Mouse (Mus musculus) neural tube, embryonic 14.5 days (tissue): ENCODE data around the gene Prdx2. TPM values are rescaled to one million over a fixed set of nuclear protein-coding genes. Genes with fewer than 3 reads are reported as not detected.

ENCODE experiments used
- ATAC-seq: fragments of 200-750 bp; cut with Nextera tagmentation; 2 replicates; pipeline ENCODE4 v1.8.0; 2017; ENCODE audit warnings: low read depth, mild to moderate bottlenecking, moderate TSS enrichment, moderate library complexity
- H3K27ac ChIP-seq: fragments of 300-500 bp; sonication (generic); 2 replicates; pipeline ENCODE4 v1.5.1; 2014; ENCODE audit warnings: low read depth, mild to moderate bottlenecking, control low read depth, low read length, moderate library complexity, mixed read lengths
- H3K27me3 ChIP-seq: fragments of 300-500 bp; sonication (generic); 2 replicates; pipeline ENCODE4 v1.6.1; 2014; ENCODE audit warnings: low read length; ENCODE audit not compliant: control insufficient read depth, insufficient read depth
- H3K36me3 ChIP-seq: fragments of 300-500 bp; sonication (generic); 2 replicates; pipeline ENCODE4 v1.6.1; 2014; ENCODE audit warnings: low read length, mixed read lengths; ENCODE audit not compliant: control insufficient read depth, insufficient read depth
- H3K4me1 ChIP-seq: fragments of 300-500 bp; sonication (generic); 2 replicates; pipeline ENCODE4 v1.6.1; 2014; ENCODE audit warnings: low read length; ENCODE audit not compliant: control insufficient read depth, insufficient read depth
- H3K4me2 ChIP-seq: fragments of 300-500 bp; sonication (generic); 2 replicates; pipeline ENCODE4 v1.6.1; 2014; ENCODE audit warnings: mild to moderate bottlenecking, low read depth, low read length, control low read depth
- H3K4me3 ChIP-seq: fragments of 300-500 bp; sonication (generic); 2 replicates; pipeline ENCODE4 v1.5.1; 2014; ENCODE audit warnings: low read depth, low read length, control low read depth, mixed read lengths
- H3K9ac ChIP-seq: fragments of 300-500 bp; sonication (generic); replicated peaks from 2 replicates; pipeline ENCODE4 v1.6.1; 2014; ENCODE audit warnings: low read depth, mild to moderate bottlenecking, control low read depth, low read length, mixed read lengths
- H3K9me3 ChIP-seq: fragments of 300-500 bp; sonication (generic); 2 replicates; pipeline ENCODE4 v1.6.1; 2016; ENCODE audit warnings: low read length; ENCODE audit not compliant: control insufficient read depth
- WGBS: fragments of 180-500 bp; shearing (Covaris S2); extraction: QIAGEN DNeasy Blood & Tissue Kit; methylation state at CpG from one replicate; pipeline ENCODE4 v1.1.7; 2014; 5-methylcytosine and 5-hydroxymethylcytosine counted together
- polyA plus RNA-seq: library from polyadenylated mRNA; unstranded; fragments of >200 nt; fragmentation: Nextera tagmentation; extraction: Ambion mirVana; gene quantifications from 2 replicates; pipeline ENCODE4 v1.2.1, GENCODE M21; 2014

Gene Prdx2
- polyA plus RNA-seq, 1 experiment from 2014 or later: 1,252 TPM

GRCm38 (mm10) chr8:84974543-84975142 is 5.3 kb downstream of the Prdx2 start:
- no peak for ATAC-seq
- H3K36me3 ChIP-seq: peaks cover 24% of the 10 kb centered on the region
- no peak overlapping the region for H3K4me3 ChIP-seq
- H3K27me3 ChIP-seq: 0 out of 2 replicates have a peak, but pooled peaks cover 4% of the 10 kb centered on the region
- H3K4me1 ChIP-seq: peaks cover 41% of the 10 kb centered on the region
- no peak overlapping the region for H3K4me2 ChIP-seq
- H3K27ac ChIP-seq: no peak overlapping the region
- H3K9ac ChIP-seq: no peak overlapping the region
- WGBS: 86% methylated on average over 8 of the region's 8 CpGs
- H3K9me3 ChIP-seq: no peaks in the 10 kb centered on the region

GRCm38 (mm10) chr8:84975434-84975833 is 6.0 kb downstream of the Prdx2 start:
- no peak for ATAC-seq
- Histone ChIP-seq H3K9me3 (no peaks in the 10 kb centered on the region), H3K27me3 (0 out of 2 replicates have a peak, but pooled peaks cover 4% of the 10 kb centered on the region), H3K4me2 (peak overlapping the region; percentile 100; the same call in 1 of the 2 replicates), H3K9ac (no peak overlapping the region), H3K27ac (peak overlapping the region; percentile 72; the same call in 1 of the 2 replicates), H3K4me3 (no peak overlapping the region), H3K4me1 (peaks cover 42% of the 10 kb centered on the region), H3K36me3 (peaks cover 24% of the 10 kb centered on the region)
- WGBS: 33% methylated on average over 7 of the region's 7 CpGs

GRCm38 (mm10) chr8:84976031-84976762 is 6.8 kb downstream of the Prdx2 start:
- H3K4me3 ChIP-seq: peak overlapping the region; percentile 50
- under 1% methylated on average over 58 of the region's 61 CpGs for WGBS
- peaks cover 42% of the 10 kb centered on the region for H3K4me1 ChIP-seq
- peak; percentile 79 for ATAC-seq
- peak overlapping the region; percentile 72 for H3K27ac ChIP-seq
- peaks cover 24% of the 10 kb centered on the region for H3K36me3 ChIP-seq
- 0 out of 2 replicates have a peak, but pooled peaks cover 4% of the 10 kb centered on the region for H3K27me3 ChIP-seq
- no peaks in the 10 kb centered on the region for H3K9me3 ChIP-seq
- peak overlapping the region; percentile 100 for H3K4me2 ChIP-seq
- peak overlapping the region; percentile 51 for H3K9ac ChIP-seq

DNA sequence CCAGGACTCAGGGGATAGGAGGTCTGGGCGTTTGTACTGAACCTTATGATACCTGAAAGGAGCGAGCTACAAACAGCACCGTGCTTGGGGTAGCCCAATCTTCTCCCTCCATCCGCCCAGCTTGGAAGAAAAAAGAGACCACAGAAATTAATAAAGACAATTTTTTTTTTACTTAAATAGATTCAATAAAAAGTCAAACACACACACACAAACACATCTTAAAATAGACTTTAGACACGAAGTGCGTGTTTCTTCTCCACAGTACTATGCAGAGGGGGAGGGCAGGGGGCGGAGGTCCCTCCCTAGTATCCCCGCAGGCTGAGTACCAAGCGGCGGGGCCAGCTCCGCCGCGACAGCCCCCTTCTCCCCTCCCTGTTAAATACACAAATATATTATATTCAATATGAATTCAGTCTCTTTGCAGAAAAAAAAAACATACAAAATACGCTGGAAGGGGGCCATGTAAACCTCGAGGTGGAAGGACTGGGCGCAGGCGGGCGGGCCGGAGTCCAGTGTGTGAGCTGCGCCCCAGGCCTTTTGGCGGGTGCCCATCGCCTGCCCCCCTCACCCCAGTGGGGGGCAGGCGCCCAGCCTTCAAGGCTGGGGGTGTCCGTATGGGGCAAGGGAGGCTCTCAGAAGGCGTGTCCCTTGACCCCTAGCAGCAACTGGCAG is 7.5 kb downstream of the Prdx2 start:
- H3K4me1 ChIP-seq: peaks cover 42% of the 10 kb centered on the region
- peaks cover 17% of the 10 kb centered on the region for H3K36me3 ChIP-seq
- no peak overlapping the region for H3K27ac ChIP-seq
- H3K9me3 ChIP-seq: no peaks in the 10 kb centered on the region
- H3K9ac ChIP-seq: peak overlapping the region; percentile 64
- no peak for ATAC-seq
- WGBS: 3% methylated on average over 25 of the region's 25 CpGs
- peak overlapping the region; percentile 100 for H3K4me2 ChIP-seq
- H3K4me3 ChIP-seq: peak overlapping the region; percentile 50
- 0 out of 2 replicates have a peak, but pooled peaks cover 4% of the 10 kb centered on the region for H3K27me3 ChIP-seq

- Histone ChIP-seq H3K9ac (peak overlapping the region; percentile 64), H3K27ac (peak overlapping the region; percentile 57; the same call in 1 of the 2 replicates), H3K9me3 (no peaks in the 10 kb centered on the region), H3K36me3 (peaks cover 10% of the 10 kb centered on the region), H3K27me3 (0 out of 2 replicates have a peak, but pooled peaks cover 4% of the 10 kb centered on the region), H3K4me3 (peak overlapping the region; percentile 50), H3K4me2 (peak overlapping the region; percentile 100), H3K4me1 (peaks cover 42% of the 10 kb centered on the region)
- no peak for ATAC-seq
- WGBS: under 1% methylated on average over 70 of the region's 70 CpGs
Measured at GRCm38 (mm10) chr8:84977435-84978247, 8.3 kb downstream of the Prdx2 start.

- H3K4me2 ChIP-seq: peak within 1 kb of the TSS; percentile 100
- peak within 1 kb of the TSS; percentile 64 for H3K9ac ChIP-seq
- peaks cover 42% of the 10 kb centered on the region for H3K4me1 ChIP-seq
- ATAC-seq: peak; percentile 52
- 0 out of 2 replicates have a peak, but pooled peaks cover 4% of the 10 kb centered on the region for H3K27me3 ChIP-seq
- H3K36me3 ChIP-seq: peaks cover 2% of the 10 kb centered on the region; the same call in 1 of the 2 replicates
- H3K4me3 ChIP-seq: peak within 1 kb of the TSS; percentile 50
- under 1% methylated on average over 63 of the region's 63 CpGs for WGBS
- H3K9me3 ChIP-seq: no peaks in the 10 kb centered on the region
- H3K27ac ChIP-seq: peak within 1 kb of the TSS; percentile 57
Measured at GRCm38 (mm10) chr8:84978248-84978940, 9.0 kb downstream of the Prdx2 start, which contains the start of gene Junb. Gene Junb (minus strand): TSS chr8:84978718.

- H3K4me1 ChIP-seq: peaks cover 41% of the 10 kb centered on the region
- H3K27ac ChIP-seq: peak overlapping the region; percentile 22; the same call in 1 of the 2 replicates
- ATAC-seq: peak; percentile 14; the same call in 1 of the 2 replicates
- 0 out of 2 replicates have a peak, but pooled peaks cover 4% of the 10 kb centered on the region for H3K27me3 ChIP-seq
- WGBS: 1% methylated on average over 33 of the region's 42 CpGs
- H3K4me3 ChIP-seq: peak overlapping the region; percentile 26
- H3K4me2 ChIP-seq: peak overlapping the region; percentile 100
- no peaks in the 10 kb centered on the region for H3K9me3 ChIP-seq
- H3K9ac ChIP-seq: peak overlapping the region; percentile 17
- no peaks in the 10 kb centered on the region for H3K36me3 ChIP-seq
Measured at GRCm38 (mm10) chr8:84979599-84980421, 10.4 kb downstream of the Prdx2 start.
